Mouse (Mus musculus) monocyte, adult 2 months (primary cell): ENCODE measurements around the gene Kbtbd8.

Experiments used
- DNase-seq, 2 experiments: peaks; one replicate each; pipeline ENCODE4 v3.0.0; 2022; ENCODE audit warnings: low spot score in 2 of 2, low read depth in 1 of 2

The Kbtbd8 gene

DNA sequence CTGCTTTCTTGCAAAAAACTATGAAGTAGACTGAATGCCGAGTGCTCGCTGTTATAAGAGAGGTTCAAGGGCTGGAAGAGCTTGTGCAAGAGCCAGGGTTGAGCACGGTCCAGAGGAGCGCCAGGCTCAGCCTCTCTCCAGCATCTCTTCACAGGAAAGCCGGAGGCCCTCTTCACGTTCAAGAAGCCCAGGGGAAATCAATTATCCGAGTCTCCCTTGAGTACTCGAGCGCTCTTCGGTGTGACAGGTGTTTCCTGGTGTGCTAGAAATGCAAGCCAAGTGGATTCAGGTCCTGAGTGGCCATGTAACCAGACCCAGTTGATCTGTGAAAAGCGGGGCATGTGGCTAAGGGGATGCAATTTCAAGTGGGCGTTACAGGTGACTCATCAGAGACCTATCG is at the start of gene Kbtbd8:
Gene Kbtbd8, plus strand, starts transcription at position 295 of the 400 bp plus-strand sequence.
- peak in 1 of 2 experiments; percentile 1 for DNase-seq

DNA sequence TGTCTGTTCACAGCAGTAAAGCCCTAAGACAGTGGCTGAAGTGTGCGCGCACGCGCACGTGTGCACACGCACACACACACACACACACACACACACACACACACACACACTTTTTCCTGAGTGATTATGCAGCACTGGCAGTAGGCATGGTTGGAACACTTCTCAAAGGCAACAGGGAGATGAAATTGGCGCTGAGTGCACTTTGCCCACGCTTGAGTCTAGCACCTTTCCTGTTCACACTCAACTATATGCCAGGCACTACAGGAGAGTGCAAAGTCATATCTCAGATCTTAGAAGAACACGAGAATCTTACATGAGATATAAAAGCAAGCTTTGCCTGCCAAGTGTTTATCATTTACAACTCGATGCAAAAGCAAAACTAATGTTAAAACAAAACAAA is 47.3 kb upstream of the Kbtbd8 start:
- no peak for DNase-seq

GRCm38 (mm10) chr6:95085276-95085675 is 31.8 kb upstream of the Kbtbd8 start:
- DNase-seq, result no peak

DNA sequence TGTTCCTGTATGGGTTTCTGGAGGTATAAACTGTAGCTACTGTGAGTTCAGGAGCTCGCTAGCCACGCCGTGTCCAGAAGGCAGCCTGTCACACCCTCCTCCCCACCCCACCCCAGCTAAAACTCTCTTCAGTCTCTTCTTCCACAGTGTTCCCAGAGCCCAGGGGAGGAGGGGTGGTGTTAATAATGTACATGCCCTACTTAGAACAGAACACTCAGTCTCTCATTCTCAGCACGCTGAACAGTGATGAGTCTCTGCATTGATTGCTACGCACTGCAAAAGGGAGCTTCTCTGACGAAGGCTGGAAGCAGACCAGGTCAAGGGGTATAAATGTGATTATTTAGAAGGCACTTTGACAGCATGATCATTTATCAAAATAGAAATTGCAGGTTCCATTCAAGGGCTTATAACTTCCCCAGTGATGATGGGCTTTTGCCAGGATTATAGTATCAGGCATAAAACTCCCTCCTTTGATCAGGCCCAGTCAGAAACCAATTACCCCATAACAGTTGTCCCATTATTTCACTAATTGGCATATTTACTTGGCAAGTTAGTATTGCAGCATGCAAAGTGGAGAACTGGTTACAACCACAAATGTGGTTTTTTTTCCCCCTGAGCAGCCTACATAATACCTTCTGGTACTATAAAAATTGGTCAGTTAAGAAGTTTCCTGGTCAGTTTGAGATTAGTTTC is 29.7 kb upstream of the Kbtbd8 start:
- DNase-seq, result no peak

- no peak for DNase-seq
Observed at GRCm38 (mm10) chr6:95088075-95088474, 29.0 kb upstream of the Kbtbd8 start.

DNA sequence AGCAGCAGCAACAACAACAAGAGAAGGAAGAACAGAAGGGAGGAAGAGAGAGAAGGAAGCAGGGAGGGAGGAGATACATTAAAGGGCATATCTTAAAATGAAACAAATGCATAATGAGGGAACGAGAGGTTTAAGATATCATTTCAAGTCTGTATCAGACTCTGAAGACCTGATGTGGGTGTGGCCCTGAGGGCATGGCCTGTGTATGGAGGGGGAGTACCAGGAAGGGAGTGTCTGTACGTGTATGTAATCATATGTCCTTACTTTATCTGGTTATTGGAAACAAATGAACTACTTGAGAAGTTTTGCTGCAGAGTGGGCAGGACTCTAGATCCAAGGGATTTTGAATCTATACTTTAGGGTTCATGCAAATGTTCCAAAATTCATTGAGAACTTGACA is 22.3 kb upstream of the Kbtbd8 start:
- no peak for DNase-seq

GRCm38 (mm10) chr6:95098366-95099109 is 18.5 kb upstream of the Kbtbd8 start:
- DNase-seq, result peak in 1 of 2 experiments; percentile 33

GRCm38 (mm10) chr6:95103706-95104105 is 13.3 kb upstream of the Kbtbd8 start:
- no peak for DNase-seq

DNA sequence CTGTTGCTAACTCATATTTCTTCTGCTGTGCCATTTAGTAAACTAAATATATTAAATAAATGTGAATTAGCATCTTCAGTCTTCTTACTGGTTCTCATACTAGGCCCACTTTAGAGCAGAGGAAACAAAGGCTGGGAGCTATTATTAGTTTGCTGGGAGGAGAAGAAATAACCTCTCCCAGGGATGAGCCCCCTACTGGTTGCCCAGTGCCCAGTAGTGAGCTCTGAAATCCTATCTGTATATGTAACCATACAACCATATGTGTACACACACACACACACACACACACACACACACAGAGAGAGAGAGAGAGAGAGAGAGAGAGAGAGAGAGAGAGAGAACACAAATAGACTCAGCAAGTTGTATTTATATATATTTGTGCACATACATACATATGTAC is 8.6 kb upstream of the Kbtbd8 start:
- DNase-seq, result no peak

GRCm38 (mm10) chr6:95109691-95110450 is 7.2 kb upstream of the Kbtbd8 start:
- no peak for DNase-seq

- no peak for DNase-seq
Observed at GRCm38 (mm10) chr6:95112015-95112414, 5.0 kb upstream of the Kbtbd8 start.

DNA sequence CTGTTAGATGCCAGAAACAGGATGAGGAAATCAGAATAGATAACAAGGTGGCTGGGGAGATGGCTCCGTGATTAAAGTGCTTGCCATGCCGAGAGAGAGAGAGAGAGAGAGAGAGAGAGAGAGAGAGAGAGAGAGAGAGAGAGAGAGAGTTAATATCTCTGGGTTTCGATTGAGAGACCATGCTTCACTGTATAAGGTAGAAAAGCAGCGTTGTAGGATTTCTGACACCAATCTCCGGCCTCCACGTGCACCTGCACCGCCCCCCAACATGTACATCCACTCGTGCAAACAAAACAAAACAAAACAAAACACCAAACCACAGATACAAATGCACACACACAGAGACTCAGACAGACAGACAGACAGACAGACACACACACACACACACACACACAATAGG is 527 bp upstream of the Kbtbd8 start:
- no peak for DNase-seq

DNA sequence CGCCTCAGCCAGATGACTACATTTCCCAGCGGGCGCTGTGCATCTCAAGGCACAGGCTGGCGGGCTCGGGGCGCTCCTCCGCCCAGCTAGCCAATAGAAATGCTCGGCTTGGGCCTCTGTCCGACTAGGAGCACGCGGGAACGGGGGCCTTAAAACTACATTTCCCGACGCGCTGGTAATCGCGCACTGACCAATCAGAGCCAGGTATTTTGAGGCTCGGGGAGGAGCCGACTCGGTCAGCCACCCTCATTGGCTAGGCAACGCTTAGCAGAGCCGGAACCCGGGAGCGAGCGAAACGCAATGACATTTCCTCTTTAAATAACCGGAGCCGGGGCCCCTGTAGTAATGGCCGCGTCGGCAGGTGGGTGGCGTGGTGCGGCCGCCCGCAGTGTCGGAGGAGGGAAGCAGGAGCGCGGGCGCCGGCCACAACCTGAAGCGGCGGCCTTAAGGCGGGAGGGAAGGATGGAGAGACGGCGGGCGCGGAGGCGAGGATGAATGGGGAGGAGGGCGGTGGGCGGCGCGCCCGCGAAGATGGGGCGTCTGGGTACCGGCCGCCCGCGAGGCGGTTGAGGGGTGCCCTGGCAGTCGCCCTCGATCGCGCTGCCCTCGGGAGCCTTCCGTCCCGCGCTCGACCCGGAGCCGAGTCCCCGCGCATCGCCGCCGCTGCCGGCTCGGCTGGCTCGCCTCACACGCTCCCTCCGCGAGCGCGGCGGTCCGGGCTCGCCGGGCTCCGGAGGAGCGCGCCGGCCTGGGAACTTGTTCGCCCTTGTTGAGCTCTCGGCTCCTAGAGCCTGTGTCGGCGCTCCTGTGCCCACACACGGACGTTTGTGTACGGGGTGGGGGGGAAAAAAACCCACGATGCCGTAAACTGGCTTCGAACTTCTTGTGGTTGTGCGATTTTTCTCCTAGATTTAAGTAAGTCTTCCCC is 838 bp downstream of the Kbtbd8 start:
- DNase-seq, result peak; percentile 75 to 89

DNA sequence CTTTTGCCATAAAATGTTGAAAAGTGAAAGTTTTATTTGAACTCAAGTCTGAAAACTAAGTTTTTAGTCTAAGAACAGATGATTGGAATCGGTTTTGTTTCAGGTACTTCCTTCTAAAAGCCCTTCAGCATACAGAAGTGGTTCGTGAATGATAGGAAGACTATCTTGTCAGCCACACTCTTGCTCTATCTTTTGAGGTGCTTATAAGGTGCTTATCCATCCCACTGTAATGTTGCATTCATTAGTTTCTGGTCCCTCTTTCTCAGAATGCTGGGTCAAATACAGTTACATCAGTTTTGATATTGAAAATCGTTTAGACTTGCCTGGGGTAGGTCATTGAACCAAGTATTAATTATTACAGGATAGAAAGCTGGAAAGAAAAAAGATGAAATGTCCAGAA is 2.3 kb downstream of the Kbtbd8 start:
- DNase-seq, result no peak

- no peak for DNase-seq
Observed at GRCm38 (mm10) chr6:95149931-95150534, 33.0 kb downstream of the Kbtbd8 start.

GRCm38 (mm10) chr6:95150885-95151284 is 33.8 kb downstream of the Kbtbd8 start:
- no peak for DNase-seq

DNA sequence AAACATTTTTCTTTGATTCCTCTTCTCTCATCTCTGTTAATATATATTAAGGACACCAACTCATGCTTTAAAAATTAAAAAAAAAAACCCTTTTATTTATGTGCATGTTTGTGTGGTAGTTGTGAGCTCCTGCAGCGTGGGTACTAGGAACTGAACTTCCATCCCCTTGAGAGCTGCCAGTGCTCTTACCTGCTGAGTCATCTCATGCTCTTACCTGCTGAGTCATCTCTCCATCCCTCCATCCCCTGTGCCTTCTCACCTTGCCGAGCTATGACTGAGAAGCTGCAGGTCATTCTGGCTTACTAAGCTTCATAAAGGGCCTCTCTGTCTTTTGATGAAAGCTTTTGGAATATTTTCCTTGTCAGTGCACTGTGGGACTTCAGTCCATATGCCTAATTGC is 34.5 kb downstream of the Kbtbd8 start:
- no peak for DNase-seq

DNA sequence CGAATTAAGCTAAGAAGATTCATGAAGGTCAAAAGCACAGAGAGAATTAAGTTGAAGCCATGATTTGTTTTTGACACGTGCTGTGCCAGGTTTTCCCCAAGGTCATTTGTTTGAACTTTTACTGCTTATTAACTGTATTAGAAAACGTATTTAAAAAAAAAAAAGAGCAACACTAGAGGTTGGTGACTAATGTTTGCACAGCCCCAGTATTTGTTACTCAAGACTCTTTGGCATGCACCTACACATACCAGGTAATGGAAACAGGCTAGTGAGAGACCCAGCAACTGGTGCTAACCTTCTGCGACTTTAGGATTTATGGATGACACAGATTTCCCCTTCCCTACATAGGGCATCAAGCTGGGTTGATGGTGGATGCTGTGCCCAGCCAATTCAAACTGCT is 46.9 kb downstream of the Kbtbd8 start:
- no peak for DNase-seq

- no peak for DNase-seq
Observed at GRCm38 (mm10) chr6:95165630-95166029, 48.6 kb downstream of the Kbtbd8 start.

GRCm38 (mm10) chr6:95167668-95168227 is 50.7 kb downstream of the Kbtbd8 start:
- DNase-seq, result no peak
